Mouse (Mus musculus): Measurements from ENCODE around the gene Tecpr2. TPM values are rescaled to one million over a fixed set of nuclear protein-coding genes. Genes with fewer than 3 reads are reported as not detected.
A peak's percentile ranks its signal among the peaks of the same experiment; 100 is the strongest.

The Tecpr2 gene
- polyA plus RNA-seq (2012; ENCODE audit: insufficient read depth, insufficient read length, missing spikeins), result 3.3 TPM in 2 replicates

- peak within 1 kb of the TSS; percentile 85 for H3K4me3 ChIP-seq (ENCODE audit: insufficient read depth, low read depth, low read length)
- H3K27ac ChIP-seq (replicated peaks; ENCODE audit: low read depth, low read length), result peak within 1 kb of the TSS; percentile 73
- peaks cover 5% of the 10 kb centered on the region; the same call in 1 of the 2 replicates for H3K4me1 ChIP-seq (ENCODE audit: control insufficient read depth, insufficient read depth, insufficient read length, low read length)
These were observed at the start of gene Tecpr2, which contains the start of gene Cinp for GRCm38 (mm10) chr12:110889036-110890020. Tecpr2 (plus strand) TSS chr12:110889264. Cinp (minus strand) TSS chr12:110889145.

- no peak within 1 kb of the TSS for H3K27ac ChIP-seq (replicated peaks; ENCODE audit: low read depth, low read length)
- H3K4me3 ChIP-seq (ENCODE audit: insufficient read depth, low read depth, low read length), result peak within 1 kb of the TSS; percentile 80
- H3K4me1 ChIP-seq (ENCODE audit: control insufficient read depth, insufficient read depth, insufficient read length, low read length), result no peaks in the 10 kb centered on the region
These were observed 48.5 kb upstream of the Tecpr2 start, which contains the start of gene Mok for GRCm38 (mm10) chr12:110840348-110841198. Mok (minus strand) TSS chr12:110840939.

GRCm38 (mm10) chr12:110841731-110842493 lies 47.2 kb upstream of the Tecpr2 start:
- no peak overlapping the region for H3K27ac ChIP-seq (replicated peaks; ENCODE audit: low read depth, low read length)
- peaks cover 2% of the 10 kb centered on the region; the same call in 1 of the 2 replicates for H3K4me1 ChIP-seq (ENCODE audit: control insufficient read depth, insufficient read depth, insufficient read length, low read length)
- no peak overlapping the region for H3K4me3 ChIP-seq (ENCODE audit: insufficient read depth, low read depth, low read length)

GRCm38 (mm10) chr12:110843194-110844048 lies 45.6 kb upstream of the Tecpr2 start:
- peaks cover 2% of the 10 kb centered on the region; the same call in 1 of the 2 replicates for H3K4me1 ChIP-seq (ENCODE audit: control insufficient read depth, insufficient read depth, insufficient read length, low read length)
- no peak overlapping the region; the same call in 1 of the 2 replicates for H3K27ac ChIP-seq (replicated peaks; ENCODE audit: low read depth, low read length)
- H3K4me3 ChIP-seq (ENCODE audit: insufficient read depth, low read depth, low read length), result peak overlapping the region; percentile 89

GRCm38 (mm10) chr12:110844227-110845130 lies 44.6 kb upstream of the Tecpr2 start:
- peak overlapping the region; percentile 62 for H3K27ac ChIP-seq (replicated peaks; ENCODE audit: low read depth, low read length)
- H3K4me1 ChIP-seq (ENCODE audit: control insufficient read depth, insufficient read depth, insufficient read length, low read length), result peaks cover 2% of the 10 kb centered on the region; the same call in 1 of the 2 replicates
- peak overlapping the region; percentile 89 for H3K4me3 ChIP-seq (ENCODE audit: insufficient read depth, low read depth, low read length)

- H3K4me3 ChIP-seq (ENCODE audit: insufficient read depth, low read depth, low read length), result peak overlapping the region; percentile 89
- H3K27ac ChIP-seq (replicated peaks; ENCODE audit: low read depth, low read length), result peak overlapping the region; percentile 69
- peaks cover 2% of the 10 kb centered on the region; the same call in 1 of the 2 replicates for H3K4me1 ChIP-seq (ENCODE audit: control insufficient read depth, insufficient read depth, insufficient read length, low read length)
These were observed 43.8 kb upstream of the Tecpr2 start for GRCm38 (mm10) chr12:110845131-110845880.

GRCm38 (mm10) chr12:110846191-110846765 lies 42.8 kb upstream of the Tecpr2 start:
- H3K4me1 ChIP-seq (ENCODE audit: control insufficient read depth, insufficient read depth, insufficient read length, low read length), result peaks cover 6% of the 10 kb centered on the region
- no peak overlapping the region for H3K27ac ChIP-seq (replicated peaks; ENCODE audit: low read depth, low read length)

GRCm38 (mm10) chr12:110850010-110850928 lies 38.8 kb upstream of the Tecpr2 start, which contains the start of gene Zfp839:
Zfp839 (plus strand) TSS chr12:110850253.
- peaks cover 8% of the 10 kb centered on the region for H3K4me1 ChIP-seq (ENCODE audit: control insufficient read depth, insufficient read depth, insufficient read length, low read length)
- H3K4me3 ChIP-seq (ENCODE audit: insufficient read depth, low read depth, low read length), result peak within 1 kb of the TSS; percentile 89
- peak within 1 kb of the TSS; percentile 78 for H3K27ac ChIP-seq (replicated peaks; ENCODE audit: low read depth, low read length)

More at GRCm38 (mm10) chr12:110846191-110846765, 42.8 kb upstream of the Tecpr2 start:
- H3K4me3 ChIP-seq (ENCODE audit: insufficient read depth, low read depth, low read length), result peak overlapping the region; percentile 89

GRCm38 (mm10) chr12:110850929-110851256 lies 38.2 kb upstream of the Tecpr2 start:
- Histone ChIP-seq H3K4me1 (ENCODE audit: control insufficient read depth, insufficient read depth, insufficient read length, low read length) (peaks cover 8% of the 10 kb centered on the region), H3K27ac (replicated peaks; ENCODE audit: low read depth, low read length) (no peak overlapping the region), H3K4me3 (ENCODE audit: insufficient read depth, low read depth, low read length) (peak overlapping the region; percentile 89)

GRCm38 (mm10) chr12:110851414-110851813 lies 37.6 kb upstream of the Tecpr2 start:
- Histone ChIP-seq H3K4me3 (ENCODE audit: insufficient read depth, low read depth, low read length) (peak overlapping the region; percentile 89), H3K27ac (replicated peaks; ENCODE audit: low read depth, low read length) (no peak overlapping the region), H3K4me1 (ENCODE audit: control insufficient read depth, insufficient read depth, insufficient read length, low read length) (peaks cover 6% of the 10 kb centered on the region)

- no peak overlapping the region for H3K4me3 ChIP-seq (ENCODE audit: insufficient read depth, low read depth, low read length)
- peaks cover 6% of the 10 kb centered on the region for H3K4me1 ChIP-seq (ENCODE audit: control insufficient read depth, insufficient read depth, insufficient read length, low read length)
These were observed 37.1 kb upstream of the Tecpr2 start for GRCm38 (mm10) chr12:110851923-110852322.

More at GRCm38 (mm10) chr12:110851923-110852322, 37.1 kb upstream of the Tecpr2 start:
- no peak overlapping the region for H3K27ac ChIP-seq (replicated peaks; ENCODE audit: low read depth, low read length)

Measured in brown adipose tissue, adult 24 weeks (tissue).